Mouse (Mus musculus): ENCODE data around the gene Med22. TPM values are rescaled to one million over a fixed set of nuclear protein-coding genes. Genes with fewer than 3 reads are reported as not detected.

Med22 gene
- total RNA-seq (2021) = 10 to 100 TPM; 54.5 to 56.6 TPM
- long read RNA-seq, experiment 1, transcript Med22-202 (3 exons, 3,506 nt) = major isoform, 8 of 26 reads
- long read RNA-seq, experiment 1, partial matches to known transcripts = 1 of 26 reads
- long read RNA-seq, experiment 1, other reads (novel, unspliced or antisense) = 14 of 26 reads
- long read RNA-seq, experiment 2, transcript Med22-202 (3 exons, 3,506 nt) = major isoform, 14 of 19 reads
- long read RNA-seq, experiment 2, partial matches to known transcripts = 1 of 19 reads
- long read RNA-seq, experiment 2, other reads (novel, unspliced or antisense) = 1 of 19 reads

GRCm38 (mm10) chr2:26910124-26910993, at the start of gene Med22, which contains the start of gene Rpl7a:
Med22 (minus strand) TSS chr2:26910677.
Rpl7a (plus strand) TSS chr2:26910764.
- peak; percentile 100 for DNase-seq

DNA sequence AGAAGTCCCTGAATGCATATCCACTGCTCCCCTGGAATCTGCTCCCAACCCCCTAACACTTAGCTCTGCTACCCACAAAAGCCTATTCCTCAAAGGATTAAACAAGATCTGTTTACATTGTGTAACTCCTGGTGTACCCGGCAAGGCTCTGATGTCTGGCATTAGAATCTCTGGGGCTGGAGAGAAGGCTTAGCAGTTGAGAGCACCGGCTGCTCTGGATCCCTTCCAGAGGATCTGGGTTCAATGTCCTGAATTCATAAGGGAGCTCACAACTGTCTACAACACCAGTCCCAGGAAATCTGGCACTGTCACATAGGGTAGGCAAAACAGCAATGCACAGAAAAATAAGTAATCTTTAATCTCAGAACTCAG, 47.0 kb upstream of the Med22 start:
- DNase-seq = no peak

DNA sequence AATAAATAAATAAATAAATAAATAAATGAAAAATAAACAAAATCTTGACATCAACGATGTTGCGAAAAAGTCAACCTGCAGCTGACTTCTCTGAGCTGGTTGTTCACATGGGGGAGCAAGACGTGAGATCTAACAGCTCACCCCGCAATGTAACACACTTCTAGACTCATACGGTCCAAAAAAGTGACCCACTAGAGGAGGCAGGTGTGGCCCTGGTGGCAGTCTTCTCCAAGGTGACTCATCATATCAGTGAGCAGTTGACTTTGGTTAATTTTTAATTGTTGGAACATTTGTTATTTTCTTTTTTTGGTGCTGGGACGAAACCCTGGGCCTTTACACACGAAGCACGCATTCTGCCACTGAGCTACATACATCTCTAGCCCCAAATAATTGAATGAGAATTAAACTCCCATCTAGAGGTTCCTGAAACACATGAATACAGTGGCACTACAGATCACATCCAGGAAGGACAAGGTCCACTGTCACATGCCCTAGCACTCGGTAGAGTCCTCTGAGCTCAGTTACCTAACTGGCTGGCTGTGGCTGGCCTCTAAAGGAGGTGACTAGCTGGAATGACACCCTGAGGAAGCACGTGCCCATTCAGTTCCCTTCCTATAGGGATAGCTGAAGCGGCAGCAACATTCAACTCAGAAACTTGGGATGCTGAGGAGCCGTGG, 46.5 kb upstream of the Med22 start:
- DNase-seq = no peak

DNA sequence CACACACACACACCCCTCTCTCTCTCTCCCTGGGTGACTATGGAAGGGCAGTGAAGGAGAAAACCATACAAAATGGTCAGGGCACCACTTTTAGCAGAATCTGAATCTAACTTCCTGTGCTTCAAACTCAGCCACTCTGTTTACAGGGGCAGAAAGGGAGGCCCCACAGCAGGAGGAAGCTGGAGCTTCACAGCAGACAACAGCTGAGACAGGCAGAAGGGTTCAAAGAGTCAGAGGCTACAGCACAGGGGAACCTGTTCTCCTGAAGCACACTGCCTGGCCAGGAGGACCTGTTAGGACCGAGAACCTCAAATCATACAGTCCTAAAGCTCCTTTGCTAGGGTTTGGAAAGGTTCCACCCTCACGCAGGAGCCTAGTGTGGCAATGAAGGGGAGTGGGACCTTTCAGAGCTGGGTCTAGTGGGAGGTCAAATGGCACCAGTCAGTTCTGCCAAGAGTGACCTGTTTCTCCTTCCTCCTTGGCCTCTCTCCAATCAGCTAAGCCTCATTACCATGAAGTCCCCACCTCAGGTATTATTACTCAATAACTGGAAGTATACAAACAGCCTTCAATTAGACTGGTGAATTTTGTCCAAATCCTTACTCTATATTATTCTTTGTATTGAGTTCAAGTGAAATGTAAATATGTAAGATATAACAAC, 44.4 kb upstream of the Med22 start:
- no peak for DNase-seq

GRCm38 (mm10) chr2:26952866-26953265, 42.4 kb upstream of the Med22 start:
- no peak for DNase-seq

DNA sequence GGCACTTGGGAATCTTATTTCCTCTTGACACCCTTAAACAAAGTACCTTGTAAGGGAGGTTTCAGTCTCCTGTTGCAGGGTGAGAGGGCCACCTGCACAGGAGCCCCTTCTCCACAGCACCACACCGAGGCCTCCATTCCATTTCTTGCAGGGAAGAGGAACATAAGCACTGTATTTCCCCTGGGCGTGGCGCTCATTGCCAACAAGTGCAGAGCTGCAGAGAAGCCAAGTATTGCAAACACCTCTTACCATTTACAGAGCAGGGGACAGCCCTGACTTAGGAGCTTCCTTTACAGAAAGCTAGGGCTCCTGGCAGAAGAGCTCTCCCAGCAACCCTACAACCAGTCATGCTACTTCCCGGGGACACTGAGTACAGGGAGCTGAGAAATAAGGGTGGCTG, 41.7 kb upstream of the Med22 start:
- no peak for DNase-seq

- peak in 1 of 2 experiments; percentile 41 for DNase-seq
Observed at GRCm38 (mm10) chr2:26951346-26951905, 40.9 kb upstream of the Med22 start.

DNA sequence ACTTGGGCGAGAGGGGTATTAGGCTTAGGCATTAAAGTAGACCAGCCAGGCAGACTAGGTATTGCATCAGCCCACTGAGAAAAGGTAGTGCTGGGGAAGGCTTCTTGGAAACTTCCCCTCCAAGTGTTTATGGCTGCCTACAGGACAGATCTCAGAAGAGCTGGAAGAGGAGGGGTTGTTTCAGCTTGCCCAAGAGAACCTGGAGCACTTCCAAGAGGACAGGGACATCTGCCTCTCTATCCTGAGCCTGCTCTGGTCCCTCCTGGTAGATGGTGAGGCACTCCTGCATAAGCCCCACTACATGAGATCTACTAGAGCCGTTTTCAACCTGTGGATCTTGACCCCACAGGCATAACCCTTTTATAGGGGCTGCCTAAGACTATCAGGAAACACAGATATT, 39.9 kb upstream of the Med22 start:
- no peak for DNase-seq

DNA sequence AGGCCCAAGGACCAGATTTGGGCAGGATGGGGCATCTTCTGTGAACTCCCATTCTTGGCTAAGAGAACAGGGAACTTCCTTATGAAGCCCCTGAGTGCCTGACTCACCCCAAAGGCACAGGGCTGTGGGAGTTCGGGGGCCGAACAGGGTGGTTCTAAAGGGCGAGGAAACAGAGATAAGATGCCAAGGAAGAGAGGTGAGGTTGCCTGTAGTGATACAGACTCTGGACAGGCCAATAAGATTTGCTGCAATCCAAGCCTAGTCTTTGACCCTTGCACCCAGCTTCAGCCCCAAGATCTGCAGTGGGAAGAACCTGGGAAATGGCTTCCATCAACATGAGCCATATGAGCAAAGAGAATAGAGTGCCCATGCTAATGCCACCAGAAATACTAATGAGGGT, 32.8 kb upstream of the Med22 start:
- no peak for DNase-seq

- no peak for DNase-seq
Observed at GRCm38 (mm10) chr2:26941539-26941938, 31.1 kb upstream of the Med22 start.

GRCm38 (mm10) chr2:26936425-26936824, 25.9 kb upstream of the Med22 start:
- DNase-seq = no peak

DNA sequence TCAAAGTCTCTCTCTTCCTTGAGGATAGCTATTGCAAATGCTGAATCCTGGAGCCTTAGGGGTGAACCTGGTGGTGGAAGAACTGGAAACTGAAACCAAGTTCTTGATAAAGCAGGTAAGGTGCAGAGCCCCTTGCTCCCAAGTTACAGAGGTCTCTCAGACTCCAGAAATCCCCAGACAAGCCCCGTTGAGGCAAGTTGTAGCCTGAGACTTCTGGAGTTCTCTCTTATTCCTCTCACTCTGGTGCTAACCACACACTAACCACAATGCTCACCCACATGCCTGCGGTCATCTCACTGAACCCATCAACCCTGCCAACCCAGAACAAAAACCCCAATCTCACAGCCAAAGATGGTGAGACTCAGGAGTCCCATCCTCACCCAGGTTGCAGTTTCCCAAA, 24.8 kb upstream of the Med22 start:
- DNase-seq = no peak

GRCm38 (mm10) chr2:26933304-26934055, 23.0 kb upstream of the Med22 start, which contains the start of the genes Surf4 and Stkld1:
Surf4 (minus strand) TSS chr2:26933928.
Stkld1 (plus strand) TSS chr2:26934047.
- DNase-seq = peak; percentile 95 to 98

GRCm38 (mm10) chr2:26932473-26933303, 22.2 kb upstream of the Med22 start:
- peak in 1 of 2 experiments; percentile 33 for DNase-seq

DNA sequence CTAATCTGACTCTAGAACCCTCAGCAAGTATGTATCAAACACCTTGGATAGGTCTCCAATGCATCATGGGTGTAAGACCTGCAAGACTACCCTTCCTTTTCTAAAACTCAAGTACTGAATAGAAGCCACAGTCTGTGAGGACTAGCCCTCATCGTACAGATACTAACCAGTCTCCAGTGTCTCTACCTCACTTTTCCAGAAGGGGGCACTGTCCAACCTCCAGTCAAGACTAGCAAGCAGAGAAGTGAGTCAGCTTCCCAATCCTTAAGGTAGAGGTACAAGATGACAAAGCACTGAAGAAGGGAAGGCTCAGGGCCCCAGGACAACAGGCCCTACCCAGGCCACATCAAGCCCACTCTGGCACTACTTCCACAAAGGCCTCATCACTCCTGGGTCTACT, 19.9 kb upstream of the Med22 start:
- peak; percentile 59 to 80 for DNase-seq

DNA sequence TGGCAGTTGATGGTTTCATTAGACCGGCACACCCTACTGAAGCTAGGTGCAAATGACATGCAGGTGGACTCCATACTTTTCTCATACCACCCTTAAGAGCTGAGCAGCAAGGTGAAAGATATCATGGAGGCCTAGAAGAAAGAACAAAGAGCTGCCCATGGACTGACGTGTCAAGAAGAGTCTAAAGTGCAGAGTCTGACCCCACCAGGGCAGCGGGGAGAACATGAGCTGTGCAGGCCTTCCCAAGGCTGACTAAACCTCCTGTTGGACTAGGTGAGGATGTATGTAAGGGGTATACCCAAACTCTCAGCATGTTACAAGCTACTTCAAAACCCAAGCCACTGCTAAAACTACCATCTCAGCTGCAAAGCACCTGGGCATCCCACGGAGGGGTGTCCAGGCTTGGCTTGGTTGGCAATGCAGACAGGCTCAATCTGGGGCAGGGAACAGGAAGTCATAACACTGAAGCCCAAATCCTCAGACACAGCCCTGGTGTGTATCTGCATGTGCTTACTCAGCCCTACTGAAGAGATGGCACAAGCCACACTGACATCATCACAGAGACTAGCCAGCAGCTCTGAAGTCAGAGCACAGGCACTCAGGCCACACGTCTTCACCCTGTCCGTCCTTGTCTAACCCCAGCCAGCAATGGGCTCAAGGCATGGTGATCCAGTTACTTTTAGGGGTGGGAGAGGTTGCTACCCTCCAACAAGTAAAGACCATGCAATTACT, 17.4 kb upstream of the Med22 start:
- no peak for DNase-seq

DNA sequence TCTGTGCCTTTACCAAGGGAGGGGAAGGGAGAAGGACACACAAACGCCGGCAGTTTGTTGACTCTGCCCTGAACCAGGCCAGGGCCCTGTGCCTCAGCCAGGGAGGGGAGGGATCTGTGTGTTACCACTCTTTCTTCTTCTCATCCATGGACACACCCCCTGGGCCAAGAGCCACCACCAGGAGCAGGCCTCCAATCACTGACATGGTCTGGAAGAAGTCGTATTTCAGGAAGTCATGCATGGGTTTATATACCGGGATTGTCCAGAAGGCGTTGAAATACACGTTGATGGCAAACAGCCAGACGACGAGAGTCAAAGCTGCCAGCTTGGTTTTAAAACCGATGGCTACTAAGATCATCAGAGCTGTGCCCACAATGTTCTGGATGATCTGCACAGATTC, 11.3 kb upstream of the Med22 start:
- DNase-seq = peak; percentile 74 to 81

DNA sequence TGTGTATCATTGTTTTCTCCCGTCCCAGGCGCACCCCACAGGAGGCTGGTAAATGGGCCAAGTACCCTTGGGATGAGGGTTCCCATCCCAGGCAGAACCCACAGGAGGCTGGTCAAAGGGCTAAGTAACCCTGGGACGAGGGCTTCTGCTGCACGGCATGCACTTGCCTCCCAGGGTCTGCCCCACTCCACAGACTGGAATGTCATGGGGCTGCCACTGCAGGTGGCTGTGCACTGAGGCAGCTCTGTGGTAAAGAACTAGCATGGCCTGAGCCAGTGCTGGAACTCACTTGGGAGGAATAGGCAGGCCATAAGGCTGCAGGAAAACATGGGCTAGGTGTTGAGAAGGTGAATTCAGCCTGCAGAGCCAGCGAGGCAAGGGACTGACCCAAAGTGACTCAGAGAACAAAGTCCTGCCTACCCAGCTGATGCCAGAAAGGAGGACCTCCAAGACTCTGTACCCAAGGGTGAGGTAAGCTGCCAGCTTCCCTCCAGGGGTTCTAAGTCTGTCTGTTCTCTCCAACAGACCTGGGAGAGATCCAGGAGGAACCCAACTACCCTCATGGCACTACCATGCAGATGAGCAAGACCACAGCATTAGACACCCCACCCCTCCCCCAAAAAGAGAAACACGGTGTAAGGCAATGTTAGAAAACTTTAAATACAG, 9.8 kb upstream of the Med22 start:
- DNase-seq = no peak

- DNase-seq = peak; percentile 55 to 62
Observed at GRCm38 (mm10) chr2:26919684-26920083, 9.2 kb upstream of the Med22 start.

All from adrenal gland, postnatal 36 days (tissue).